Mouse (Mus musculus): ENCODE measurements around the gene Epb41l4b. TPM values are rescaled to one million over a fixed set of nuclear protein-coding genes. Genes with fewer than 3 reads are reported as not detected.

Gene Epb41l4b
- polyA plus RNA-seq, 1 experiment from 2014 or later = 0.69 TPM

DNA sequence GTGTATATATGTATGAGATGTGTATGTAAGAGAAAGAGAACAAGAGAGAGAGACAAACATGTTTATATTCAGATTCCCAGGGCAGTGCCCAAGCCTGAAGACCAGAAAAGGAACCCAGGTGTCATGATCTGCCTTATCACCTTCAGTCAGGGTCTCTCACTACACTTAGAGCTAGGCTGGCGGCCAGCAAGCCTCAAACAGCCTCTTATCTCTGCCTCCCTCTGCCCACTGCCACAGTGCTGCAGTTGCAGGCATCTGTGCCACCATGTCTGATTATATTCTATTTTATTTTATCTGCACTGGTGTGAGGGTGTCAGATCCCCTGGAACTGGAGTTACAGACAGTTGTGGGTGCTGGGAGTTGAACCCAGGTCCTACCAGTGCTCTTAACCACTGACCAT lies 25.0 kb upstream of the Epb41l4b start:
- Histone ChIP-seq H3K4me2 (replicated peaks) (no peak overlapping the region), H3K9ac (replicated peaks) (no peak overlapping the region), H3K9me3 (no peaks in the 10 kb centered on the region), H3K4me3 (no peak overlapping the region), H3K27me3 (no peaks in the 10 kb centered on the region), H3K36me3 (no peaks in the 10 kb centered on the region), H3K27ac (replicated peaks) (no peak overlapping the region), H3K4me1 (peaks cover 4% of the 10 kb centered on the region)
- no peak for ATAC-seq (replicated peaks)
- 87% methylated on average over 1 of the region's 1 CpGs for WGBS

DNA sequence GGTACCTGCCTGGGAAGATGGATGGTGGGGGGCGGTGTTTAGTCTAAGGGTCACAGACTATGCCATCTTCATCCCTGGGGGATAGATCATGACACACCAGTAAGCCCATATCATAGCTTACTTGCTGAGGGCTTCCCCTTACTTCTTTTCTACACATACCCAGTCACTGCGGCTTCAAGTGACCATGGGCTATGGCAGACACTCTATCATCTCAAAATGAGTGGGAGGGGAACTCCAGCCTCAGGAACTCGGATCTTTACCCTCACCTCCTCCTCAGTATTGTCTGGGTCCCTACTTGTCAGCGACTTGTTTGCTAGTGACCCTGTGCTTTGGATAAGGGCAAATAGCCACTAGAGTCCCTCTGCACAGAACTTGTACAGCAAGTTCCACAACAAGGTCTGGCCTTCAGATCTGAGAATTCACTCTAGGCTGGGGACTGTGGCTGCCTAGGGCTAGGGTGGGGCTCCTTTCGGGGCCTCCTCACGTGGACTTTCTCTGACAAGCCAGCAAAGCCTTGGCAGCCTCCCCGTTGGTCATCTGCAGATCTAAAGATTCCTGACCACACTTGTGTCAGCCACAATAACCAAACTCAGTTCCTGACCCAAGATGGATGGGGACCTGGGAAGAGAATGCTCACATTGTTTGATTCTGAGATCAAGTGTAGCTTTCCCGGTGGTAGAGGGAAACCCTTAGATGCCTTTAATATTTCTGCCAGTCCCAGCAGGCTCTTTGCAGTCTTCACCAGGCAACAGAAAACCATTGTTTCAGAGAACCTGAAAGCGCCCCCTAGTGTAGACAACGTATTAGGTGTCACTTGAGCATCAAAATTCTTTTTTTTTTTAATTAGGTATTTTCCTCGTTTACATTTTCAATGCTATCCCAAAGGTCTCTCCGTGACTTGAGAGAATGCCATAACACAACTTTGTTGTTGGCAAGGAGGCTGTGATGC lies 24.0 kb upstream of the Epb41l4b start:
- H3K4me1 ChIP-seq = peaks cover 14% of the 10 kb centered on the region
- H3K9ac ChIP-seq (replicated peaks) = no peak overlapping the region
- H3K9me3 ChIP-seq = no peaks in the 10 kb centered on the region
- H3K36me3 ChIP-seq = no peaks in the 10 kb centered on the region
- H3K4me2 ChIP-seq (replicated peaks) = no peak overlapping the region
- WGBS = 54% methylated on average over 12 of the region's 12 CpGs
- H3K4me3 ChIP-seq = no peak overlapping the region
- no peaks in the 10 kb centered on the region for H3K27me3 ChIP-seq
- H3K27ac ChIP-seq (replicated peaks) = no peak overlapping the region
- no peak for ATAC-seq (replicated peaks)

DNA sequence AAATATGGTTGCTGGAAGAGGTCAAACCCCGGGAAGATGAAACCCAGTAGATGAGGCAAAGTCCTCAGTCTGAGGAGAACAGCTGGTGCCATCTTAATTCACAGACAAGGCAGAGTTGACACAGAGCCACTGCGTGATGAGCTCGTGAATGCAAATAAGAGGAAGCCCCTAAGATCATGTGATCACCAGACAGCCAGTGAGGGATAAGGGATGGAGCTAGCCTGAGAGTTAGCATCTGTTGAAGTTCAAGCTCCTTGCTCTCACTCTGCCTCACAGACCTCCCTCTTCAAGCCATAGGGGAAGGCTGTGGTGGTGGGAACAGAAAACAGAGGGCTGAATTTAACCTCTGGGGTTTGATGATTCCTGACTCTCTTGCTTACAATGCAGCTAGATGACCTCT lies 22.4 kb upstream of the Epb41l4b start:
- Histone ChIP-seq H3K4me3 (no peak overlapping the region), H3K9ac (replicated peaks) (no peak overlapping the region), H3K4me2 (replicated peaks) (no peak overlapping the region), H3K9me3 (no peaks in the 10 kb centered on the region), H3K27ac (replicated peaks) (no peak overlapping the region), H3K27me3 (no peaks in the 10 kb centered on the region), H3K4me1 (peaks cover 16% of the 10 kb centered on the region), H3K36me3 (no peaks in the 10 kb centered on the region)
- WGBS = 59% methylated on average over 3 of the region's 3 CpGs
- ATAC-seq (replicated peaks) = no peak

DNA sequence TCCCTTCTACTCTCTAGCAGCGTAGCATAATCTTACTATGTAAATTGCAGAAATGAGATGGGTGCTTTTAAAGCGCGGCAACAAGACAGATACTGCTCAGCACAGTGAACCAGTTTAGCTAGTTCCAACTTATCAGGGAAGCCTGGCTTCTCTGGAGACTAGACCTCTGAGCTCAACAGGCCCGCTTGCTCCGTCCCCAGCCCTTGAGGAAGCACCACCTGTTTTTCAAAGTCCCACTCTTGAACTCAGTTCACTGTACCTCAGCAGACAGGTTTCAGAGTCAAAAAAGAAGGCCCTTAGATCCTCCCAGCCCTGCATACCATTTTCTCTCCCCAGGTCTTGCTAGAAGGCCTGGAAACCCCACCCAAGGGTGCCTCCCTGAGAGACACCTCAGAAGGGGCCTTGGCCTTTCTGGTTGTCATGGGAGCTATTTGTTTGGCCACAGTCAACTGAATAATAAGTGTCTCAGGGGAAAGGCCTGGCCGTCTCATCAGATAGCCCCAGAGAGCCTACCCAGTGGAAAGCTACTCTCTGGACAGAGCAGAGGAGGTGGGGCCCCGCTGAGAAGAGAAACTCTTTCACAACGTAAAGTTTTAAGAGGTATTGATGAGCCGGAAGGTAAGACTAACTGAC lies 21.5 kb upstream of the Epb41l4b start:
- Histone ChIP-seq H3K4me1 (peaks cover 16% of the 10 kb centered on the region), H3K27ac (replicated peaks) (no peak overlapping the region), H3K36me3 (no peaks in the 10 kb centered on the region), H3K4me2 (replicated peaks) (no peak overlapping the region), H3K4me3 (no peak overlapping the region), H3K9ac (replicated peaks) (no peak overlapping the region), H3K27me3 (no peaks in the 10 kb centered on the region), H3K9me3 (no peaks in the 10 kb centered on the region)
- no peak for ATAC-seq (replicated peaks)
- 92% methylated on average over 9 of the region's 9 CpGs for WGBS

DNA sequence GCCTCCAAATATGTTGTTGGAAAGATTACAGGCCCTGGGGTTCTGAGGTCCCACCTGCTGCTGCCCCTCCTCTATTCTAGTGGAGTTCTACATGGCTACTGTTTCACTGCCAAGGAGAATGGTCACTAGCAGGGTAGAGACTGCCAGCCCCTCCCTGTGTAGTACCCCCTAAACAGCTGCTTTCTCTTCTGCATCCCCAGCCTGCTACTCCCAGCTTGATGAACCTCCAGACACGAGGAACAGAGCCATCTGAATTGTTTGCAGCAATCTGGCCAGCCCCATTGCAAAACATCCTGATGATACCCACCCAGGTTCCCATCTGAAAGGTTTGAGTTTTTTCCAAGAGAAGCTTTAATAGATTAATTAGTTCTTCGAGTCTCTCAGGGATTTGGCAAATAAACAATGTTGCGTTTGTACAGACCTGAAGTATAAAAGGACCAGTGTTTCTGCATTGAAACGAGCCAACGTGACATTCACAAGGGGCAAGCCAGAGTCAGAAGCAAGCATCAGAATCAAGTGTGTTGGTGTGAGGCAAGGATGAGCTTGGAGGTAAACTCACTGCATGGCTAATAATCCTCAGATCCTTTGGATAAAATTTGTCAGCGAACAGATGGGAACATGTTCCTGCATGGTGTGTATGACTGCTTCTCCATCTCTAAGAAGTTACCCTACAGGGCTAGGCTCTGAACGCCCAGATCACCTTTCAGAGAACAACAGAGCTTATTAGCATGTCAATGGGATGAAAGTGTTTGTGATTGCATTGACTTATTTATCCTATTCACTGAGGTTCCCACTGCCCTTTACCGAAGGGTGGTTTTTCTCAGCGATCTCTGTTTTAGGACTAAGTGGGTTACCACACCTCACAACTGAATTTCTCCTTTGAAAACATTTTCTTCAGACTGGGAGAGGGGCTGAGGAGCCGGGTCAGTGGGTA lies 19.8 kb upstream of the Epb41l4b start:
- 8% methylated on average over 10 of the region's 10 CpGs for WGBS
- Histone ChIP-seq H3K27ac (replicated peaks) (peak overlapping the region; percentile 8; the same call in 1 of the 2 replicates), H3K4me1 (peaks cover 16% of the 10 kb centered on the region), H3K9me3 (no peaks in the 10 kb centered on the region), H3K36me3 (no peaks in the 10 kb centered on the region), H3K4me2 (replicated peaks) (no peak overlapping the region), H3K4me3 (no peak overlapping the region), H3K9ac (replicated peaks) (no peak overlapping the region), H3K27me3 (no peaks in the 10 kb centered on the region)
- ATAC-seq (replicated peaks) = peak; percentile 64

DNA sequence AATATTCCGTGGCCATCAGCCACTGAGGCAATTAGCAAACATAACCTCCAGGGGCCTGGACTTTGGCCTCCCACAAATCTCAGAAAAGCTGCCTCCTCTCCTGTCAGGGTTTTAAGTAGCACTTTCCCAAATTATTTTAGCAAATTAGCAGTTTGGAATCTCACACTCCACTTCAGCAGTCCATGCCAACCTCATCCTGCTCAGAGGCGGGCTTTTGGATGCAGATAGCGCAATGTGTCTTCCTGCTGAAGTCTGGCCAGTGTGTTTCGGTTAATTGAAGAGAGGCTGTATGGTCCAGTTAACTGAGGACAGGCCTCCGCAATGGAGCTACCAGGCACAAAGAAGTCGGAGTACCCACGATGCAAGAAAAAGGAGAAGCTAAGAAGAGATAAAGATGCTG lies 17.3 kb upstream of the Epb41l4b start:
- Histone ChIP-seq H3K27me3 (no peaks in the 10 kb centered on the region), H3K9ac (replicated peaks) (no peak overlapping the region), H3K4me1 (peaks cover 16% of the 10 kb centered on the region), H3K4me2 (replicated peaks) (no peak overlapping the region), H3K4me3 (no peak overlapping the region), H3K9me3 (no peaks in the 10 kb centered on the region), H3K27ac (replicated peaks) (no peak overlapping the region), H3K36me3 (no peaks in the 10 kb centered on the region)
- WGBS = 71% methylated on average over 7 of the region's 7 CpGs
- no peak for ATAC-seq (replicated peaks)

DNA sequence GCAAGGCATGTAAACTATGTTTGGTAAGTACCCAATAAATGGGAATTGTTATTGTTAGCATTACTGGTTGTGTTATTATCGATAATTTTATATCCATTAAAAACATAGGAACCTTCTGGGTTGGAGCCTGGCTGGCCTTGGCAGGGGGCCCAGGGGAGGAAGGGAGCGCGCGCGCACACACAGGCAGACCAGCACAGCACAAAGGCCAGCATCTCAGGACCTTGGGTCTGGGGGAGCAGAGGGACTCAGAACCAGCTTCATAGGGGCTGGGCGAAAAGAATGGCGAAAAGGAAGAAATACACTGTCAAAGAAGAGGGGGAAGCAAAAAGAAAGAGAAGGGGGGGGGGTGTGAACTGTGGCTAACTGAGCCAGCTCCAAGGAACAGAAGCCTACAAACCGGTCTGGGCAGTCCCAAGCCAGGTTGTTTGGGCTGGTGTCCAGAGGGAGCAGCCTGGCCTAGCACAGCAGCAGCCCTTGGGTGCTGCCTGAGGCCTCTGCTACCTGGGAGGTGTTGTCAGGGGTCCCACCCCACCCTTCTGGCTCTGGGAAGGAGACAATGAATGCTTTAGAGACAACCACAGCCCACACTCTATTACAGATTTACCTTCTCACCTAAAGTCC lies 13.4 kb upstream of the Epb41l4b start:
- Histone ChIP-seq H3K4me1 (peaks cover 11% of the 10 kb centered on the region), H3K4me2 (replicated peaks) (no peak overlapping the region), H3K36me3 (no peaks in the 10 kb centered on the region), H3K4me3 (no peak overlapping the region), H3K27me3 (no peaks in the 10 kb centered on the region), H3K9ac (replicated peaks) (no peak overlapping the region), H3K9me3 (no peaks in the 10 kb centered on the region), H3K27ac (replicated peaks) (no peak overlapping the region)
- WGBS = 68% methylated on average over 8 of the region's 8 CpGs
- no peak for ATAC-seq (replicated peaks)

DNA sequence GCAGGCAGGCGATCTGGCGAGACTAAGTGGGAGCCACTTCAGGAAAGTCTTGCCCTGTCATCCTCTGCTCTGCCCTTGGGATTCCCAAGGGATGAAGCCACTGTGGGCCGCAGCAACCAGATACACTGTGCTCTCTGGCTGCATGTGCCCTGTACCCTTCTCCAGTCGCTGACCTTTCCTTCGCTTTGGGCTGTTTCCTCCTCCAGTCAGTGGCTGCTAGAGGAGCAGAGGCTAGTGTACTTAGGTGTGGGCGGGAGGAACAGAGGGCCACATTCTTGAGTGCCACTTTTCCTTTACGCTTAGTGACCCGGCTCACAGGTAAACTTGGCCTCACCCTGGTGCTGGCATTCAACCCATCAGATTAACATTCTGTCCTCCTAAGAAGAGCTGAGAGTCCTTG lies 10.6 kb upstream of the Epb41l4b start:
- no peak overlapping the region for H3K4me3 ChIP-seq
- 0 out of 2 replicates have a peak overlapping the region, but pooled peaks have one; percentile 17 for H3K4me2 ChIP-seq (replicated peaks)
- no peaks in the 10 kb centered on the region for H3K9me3 ChIP-seq
- no peak overlapping the region for H3K27ac ChIP-seq (replicated peaks)
- ATAC-seq (replicated peaks) = peak; percentile 46
- H3K27me3 ChIP-seq = no peaks in the 10 kb centered on the region
- 40% methylated on average over 8 of the region's 8 CpGs for WGBS
- no peaks in the 10 kb centered on the region for H3K36me3 ChIP-seq
- H3K9ac ChIP-seq (replicated peaks) = no peak overlapping the region
- H3K4me1 ChIP-seq = peaks cover 11% of the 10 kb centered on the region

DNA sequence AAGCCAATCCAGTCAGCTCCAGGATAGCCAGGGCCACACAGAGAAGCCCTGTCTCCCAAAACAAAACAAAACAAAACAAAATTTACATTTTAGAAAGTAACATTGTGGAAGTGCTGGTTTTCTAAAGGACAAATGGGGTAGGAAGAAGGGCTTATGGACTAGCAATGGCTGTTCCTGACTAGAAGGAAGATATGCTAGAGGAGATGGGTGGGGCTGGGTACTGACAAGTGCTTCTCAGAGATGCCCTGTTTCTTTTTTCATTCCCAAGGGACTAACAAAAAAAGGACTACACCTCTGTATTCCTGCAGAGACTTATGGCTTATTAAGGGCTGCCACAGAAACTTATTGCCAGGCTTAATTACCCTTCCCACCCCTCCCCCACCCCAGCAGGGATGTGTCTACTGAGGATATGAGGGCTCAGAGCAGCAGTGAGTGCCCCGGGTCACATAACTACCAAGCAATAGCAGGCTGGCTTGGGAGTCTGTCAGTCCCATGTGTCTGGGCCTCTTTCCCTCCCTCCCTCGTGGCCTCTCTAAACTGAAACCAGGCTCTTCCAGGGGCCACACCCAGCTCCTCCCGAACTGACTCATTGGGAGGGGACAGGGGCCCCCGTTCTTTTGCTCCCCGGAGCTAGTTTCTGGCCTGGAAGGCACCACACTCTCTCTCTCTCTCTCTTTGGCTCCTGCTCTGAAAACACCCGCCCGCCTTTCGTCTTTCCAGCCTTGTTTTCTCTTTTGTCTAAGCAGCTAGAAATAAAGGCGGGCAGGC lies 10.0 kb upstream of the Epb41l4b start:
- Histone ChIP-seq H3K4me2 (replicated peaks) (0 out of 2 replicates have a peak overlapping the region, but pooled peaks have one; percentile 17), H3K4me1 (peaks cover 11% of the 10 kb centered on the region), H3K36me3 (no peaks in the 10 kb centered on the region), H3K9ac (replicated peaks) (no peak overlapping the region), H3K27ac (replicated peaks) (no peak overlapping the region), H3K27me3 (no peaks in the 10 kb centered on the region), H3K9me3 (no peaks in the 10 kb centered on the region), H3K4me3 (no peak overlapping the region)
- 0% methylated on average over 9 of the region's 9 CpGs for WGBS
- peak; percentile 71 for ATAC-seq (replicated peaks)

DNA sequence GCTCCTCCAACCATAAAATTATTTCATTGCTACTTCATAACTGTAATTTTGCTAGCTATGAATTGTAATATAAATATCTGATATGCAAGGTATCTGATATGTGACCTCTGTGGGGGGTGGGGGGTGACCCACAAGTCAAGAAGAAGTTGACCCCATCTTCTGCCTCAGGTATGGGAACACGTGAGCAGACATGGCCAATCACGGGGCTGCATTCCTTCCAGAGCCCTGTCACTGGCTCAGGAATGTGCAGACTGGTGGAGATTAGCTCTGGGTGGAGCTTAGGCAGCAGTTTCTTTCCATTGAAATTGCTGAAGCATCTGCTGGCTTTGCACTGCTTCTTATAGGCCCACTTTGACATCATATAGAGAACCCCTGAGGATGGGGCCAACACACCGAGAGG lies 4.9 kb upstream of the Epb41l4b start:
- no peak for ATAC-seq (replicated peaks)

More for the DNA sequence above, 4.9 kb upstream of the Epb41l4b start:
- peaks cover 14% of the 10 kb centered on the region; the same call in 1 of the 2 replicates for H3K27me3 ChIP-seq
- H3K27ac ChIP-seq (replicated peaks) = no peak overlapping the region
- H3K4me3 ChIP-seq = no peak overlapping the region
- no peak overlapping the region for H3K4me2 ChIP-seq (replicated peaks)
- no peaks in the 10 kb centered on the region for H3K9me3 ChIP-seq
- WGBS = 70% methylated on average over 3 of the region's 3 CpGs
- peaks cover 4% of the 10 kb centered on the region for H3K4me1 ChIP-seq
- no peaks in the 10 kb centered on the region for H3K36me3 ChIP-seq
- H3K9ac ChIP-seq (replicated peaks) = no peak overlapping the region

All from forebrain, embryonic 15.5 days (tissue).